Mouse (Mus musculus) megakaryocyte, embryonic 14.5 days (primary cell): ENCODE measurements around the gene Slc35d3. TPM values are rescaled to one million over a fixed set of nuclear protein-coding genes. Genes with fewer than 3 reads are reported as not detected.
A peak's percentile ranks its signal among the peaks of the same experiment; 100 is the strongest.

Experiments used
- H3K27me3 ChIP-seq: replicated peaks from 2 replicates; pipeline ENCODE3; 2012; ENCODE audit warnings: inconsistent platforms
- H3K36me3 ChIP-seq: replicated peaks from 2 replicates; pipeline ENCODE3; 2012; ENCODE audit warnings: low read length, inconsistent platforms, mixed read lengths
- H3K4me1 ChIP-seq: 2 replicates; pipeline ENCODE4 v1.6.1; 2012; ENCODE audit warnings: inconsistent platforms
- H3K4me3 ChIP-seq: replicated peaks from 2 replicates; pipeline ENCODE3; 2012; ENCODE audit warnings: moderate library complexity, mild to moderate bottlenecking, inconsistent platforms
- H3K9me3 ChIP-seq: 2 replicates; pipeline ENCODE4 v1.6.1; 2012; ENCODE audit warnings: inconsistent platforms
- FLI1 ChIP-seq: IDR thresholded peaks from 2 replicates; pipeline ENCODE4 v1.6.1; 2012; ENCODE audit warnings: low read length, inconsistent platforms, mixed read lengths
- GATA1 ChIP-seq: IDR thresholded peaks from 3 replicates; pipeline ENCODE4 v1.6.1; 2012; ENCODE audit warnings: mixed read lengths, low read length, inconsistent platforms, borderline replicate concordance
- polyA plus RNA-seq: library from polyadenylated mRNA; stranded (reverse); fragments of >175 nt; gene quantifications from 2 replicates; pipeline ENCODE4 v1.2.3, GENCODE M21; 2012; ENCODE audit warnings: low replicate concordance; ENCODE audit not compliant: insufficient read depth

Gene Slc35d3
- polyA plus RNA-seq, 1 experiment: 97.6 TPM

- TF ChIP-seq GATA1 (no peak), FLI1 (no peak)
- H3K4me3 ChIP-seq: no peak overlapping the region
- peaks cover 49% of the 10 kb centered on the region for H3K4me1 ChIP-seq
- peaks cover 66% of the 10 kb centered on the region for H3K36me3 ChIP-seq
- no peaks in the 10 kb centered on the region for H3K27me3 ChIP-seq
- H3K9me3 ChIP-seq: no peaks in the 10 kb centered on the region
These were observed 26.0 kb upstream of the Slc35d3 start for GRCm38 (mm10) chr10:19877257-19877656.

GRCm38 (mm10) chr10:19876669-19877068, 25.4 kb upstream of the Slc35d3 start:
- H3K36me3 ChIP-seq: peaks cover 62% of the 10 kb centered on the region
- TF ChIP-seq FLI1 (no peak), GATA1 (no peak)
- H3K4me1 ChIP-seq: peaks cover 43% of the 10 kb centered on the region
- H3K4me3 ChIP-seq: no peak overlapping the region
- H3K27me3 ChIP-seq: no peaks in the 10 kb centered on the region
- H3K9me3 ChIP-seq: no peaks in the 10 kb centered on the region

GRCm38 (mm10) chr10:19875346-19875745, 24.1 kb upstream of the Slc35d3 start:
- TF ChIP-seq FLI1 (no peak), GATA1 (no peak)
- Histone ChIP-seq H3K4me1 (peaks cover 33% of the 10 kb centered on the region), H3K36me3 (peaks cover 62% of the 10 kb centered on the region), H3K27me3 (no peaks in the 10 kb centered on the region), H3K9me3 (no peaks in the 10 kb centered on the region), H3K4me3 (no peak overlapping the region)

- H3K4me1 ChIP-seq: peaks cover 90% of the 10 kb centered on the region
- peaks cover 17% of the 10 kb centered on the region for H3K36me3 ChIP-seq
- no peak for TF ChIP-seq FLI1
- TF ChIP-seq GATA1: no peak
- H3K4me3 ChIP-seq: peak overlapping the region; percentile 28
- no peaks in the 10 kb centered on the region for H3K27me3 ChIP-seq
- H3K9me3 ChIP-seq: no peaks in the 10 kb centered on the region
These were observed 4.5 kb upstream of the Slc35d3 start for GRCm38 (mm10) chr10:19855597-19856306.

GRCm38 (mm10) chr10:19853609-19854008, 2.4 kb upstream of the Slc35d3 start:
- Histone ChIP-seq H3K36me3 (peaks cover 15% of the 10 kb centered on the region), H3K4me3 (no peak overlapping the region), H3K4me1 (peaks cover 90% of the 10 kb centered on the region), H3K9me3 (no peaks in the 10 kb centered on the region), H3K27me3 (no peaks in the 10 kb centered on the region)
- no peak for TF ChIP-seq FLI1
- TF ChIP-seq GATA1: no peak

GRCm38 (mm10) chr10:19852776-19853175, 1.5 kb upstream of the Slc35d3 start:
- Histone ChIP-seq H3K9me3 (no peaks in the 10 kb centered on the region), H3K36me3 (peaks cover 19% of the 10 kb centered on the region), H3K27me3 (no peaks in the 10 kb centered on the region), H3K4me1 (peaks cover 85% of the 10 kb centered on the region), H3K4me3 (peak overlapping the region; percentile 91)
- no peak for TF ChIP-seq GATA1
- TF ChIP-seq FLI1: no peak

GRCm38 (mm10) chr10:19850544-19850997, 688 bp downstream of the Slc35d3 start:
- no peaks in the 10 kb centered on the region for H3K27me3 ChIP-seq
- no peak for TF ChIP-seq FLI1
- no peak for TF ChIP-seq GATA1
- H3K4me3 ChIP-seq: peak overlapping the region; percentile 91
- H3K36me3 ChIP-seq: peaks cover 38% of the 10 kb centered on the region
- peaks cover 85% of the 10 kb centered on the region for H3K4me1 ChIP-seq
- H3K9me3 ChIP-seq: no peaks in the 10 kb centered on the region

- Histone ChIP-seq H3K27me3 (no peaks in the 10 kb centered on the region), H3K9me3 (no peaks in the 10 kb centered on the region), H3K4me1 (peaks cover 85% of the 10 kb centered on the region), H3K36me3 (peaks cover 40% of the 10 kb centered on the region), H3K4me3 (peak overlapping the region; percentile 91)
- TF ChIP-seq GATA1 (no peak), FLI1 (no peak)
These were observed 1.4 kb downstream of the Slc35d3 start for GRCm38 (mm10) chr10:19849771-19850365.

GRCm38 (mm10) chr10:19848928-19849770, 2.1 kb downstream of the Slc35d3 start:
- peaks cover 48% of the 10 kb centered on the region for H3K36me3 ChIP-seq
- peaks cover 84% of the 10 kb centered on the region for H3K4me1 ChIP-seq
- TF ChIP-seq GATA1: no peak
- TF ChIP-seq FLI1: no peak
- H3K27me3 ChIP-seq: no peaks in the 10 kb centered on the region
- peak overlapping the region; percentile 91 for H3K4me3 ChIP-seq
- no peaks in the 10 kb centered on the region for H3K9me3 ChIP-seq

- no peak for TF ChIP-seq FLI1
These were observed 11.4 kb downstream of the Slc35d3 start for GRCm38 (mm10) chr10:19839836-19840235.

More at GRCm38 (mm10) chr10:19839836-19840235, 11.4 kb downstream of the Slc35d3 start:
- peaks cover 26% of the 10 kb centered on the region for H3K36me3 ChIP-seq
- H3K27me3 ChIP-seq: no peaks in the 10 kb centered on the region
- H3K4me3 ChIP-seq: no peak overlapping the region
- H3K4me1 ChIP-seq: peaks cover 28% of the 10 kb centered on the region
- peaks cover 6% of the 10 kb centered on the region; the same call in 1 of the 2 replicates for H3K9me3 ChIP-seq
